Mouse (Mus musculus): ENCODE data around the gene Alox5ap. TPM values are rescaled to one million over a fixed set of nuclear protein-coding genes. Genes with fewer than 3 reads are reported as not detected.

Alox5ap gene
- polyA plus RNA-seq, 1 experiment from 2014 or later, result 13.1 TPM

DNA sequence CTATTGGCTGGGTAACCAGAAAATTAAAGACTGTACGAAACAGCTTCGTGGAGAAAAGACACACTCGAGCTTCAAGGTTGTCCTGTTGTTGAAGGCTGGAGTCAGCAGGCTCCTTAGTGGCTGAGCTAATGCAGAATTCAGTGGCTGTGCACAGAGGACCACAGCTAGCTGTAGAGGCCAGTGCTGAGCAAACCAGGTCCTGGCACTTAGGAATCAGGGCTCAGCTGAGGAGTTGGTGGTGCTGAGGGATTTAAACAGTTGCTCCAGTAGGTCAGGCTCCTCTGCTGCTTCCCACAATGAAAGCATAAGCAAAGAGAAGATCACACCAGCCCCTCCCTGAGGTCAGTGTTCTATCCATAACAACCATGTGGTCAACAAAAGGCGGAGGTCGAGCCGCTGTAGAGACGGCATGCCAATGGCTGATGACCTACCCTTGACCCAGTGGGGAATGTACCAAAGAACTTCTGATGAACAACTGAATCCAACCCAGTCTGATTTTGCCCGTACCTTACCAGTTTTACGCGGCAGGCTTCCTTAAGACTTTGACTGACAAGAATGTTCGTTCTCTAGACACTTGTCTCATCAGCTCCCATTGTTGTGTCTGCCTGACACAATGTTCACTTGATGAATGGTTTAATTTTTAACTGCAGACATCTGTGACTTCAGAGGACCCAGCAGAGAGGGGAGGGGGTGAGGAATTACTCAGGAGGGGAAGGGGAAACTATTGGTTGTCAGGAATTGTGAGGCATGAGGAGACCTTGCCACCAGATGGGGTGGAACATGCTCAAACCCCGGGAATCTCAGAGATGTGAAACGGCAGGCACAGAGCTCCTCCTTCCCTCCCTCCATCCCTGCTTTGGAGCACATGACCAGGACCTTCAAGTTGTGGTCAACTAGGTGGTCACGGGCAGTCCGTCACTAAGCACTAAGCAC is 57.6 kb downstream of the Alox5ap start:
- Histone ChIP-seq H3K4me1 (peaks cover 53% of the 10 kb centered on the region), H3K4me3 (no peak overlapping the region), H3K36me3 (no peaks in the 10 kb centered on the region), H3K27me3 (no peaks in the 10 kb centered on the region), H3K9ac (0 out of 2 replicates have a peak overlapping the region, but pooled peaks have one; percentile 19), H3K4me2 (replicated peaks) (peak overlapping the region; percentile 30), H3K9me3 (no peaks in the 10 kb centered on the region), H3K27ac (peak overlapping the region; percentile 96)
- 22% methylated on average over 15 of the region's 15 CpGs for WGBS
- ATAC-seq (ENCODE audit: low FRiP score, low read depth), result no peak

DNA sequence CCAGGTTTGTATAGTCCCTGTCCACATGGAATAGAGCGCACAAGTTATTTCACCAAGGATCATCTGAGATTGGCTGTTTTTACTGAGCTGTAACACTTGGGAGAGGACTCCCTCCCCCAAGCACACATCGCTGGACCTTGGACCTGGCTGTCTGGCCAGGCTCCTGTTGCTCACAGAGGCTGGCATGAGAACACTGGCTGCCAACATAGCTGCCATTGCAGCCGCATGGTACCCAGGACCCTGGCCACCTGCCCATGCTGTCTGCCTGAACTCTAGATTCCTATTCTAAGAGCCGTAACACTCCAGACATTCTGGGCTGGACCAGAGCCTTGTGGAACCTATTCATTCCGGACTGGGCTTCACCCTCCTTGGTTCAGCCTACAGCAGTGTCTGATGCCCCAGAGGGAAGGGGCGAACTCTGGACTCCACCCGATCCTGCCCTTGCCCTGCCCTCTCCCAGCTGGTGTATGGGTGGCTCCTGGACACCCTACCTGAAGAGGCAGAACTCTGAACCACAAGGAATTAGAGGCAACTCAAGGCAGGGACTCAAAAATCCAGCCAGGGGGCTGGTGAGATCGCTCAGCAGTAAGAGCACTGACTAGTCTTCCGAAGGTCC is 58.5 kb downstream of the Alox5ap start:
- WGBS, result 79% methylated on average over 9 of the region's 9 CpGs
- H3K4me3 ChIP-seq, result no peak overlapping the region
- peak overlapping the region; percentile 96 for H3K27ac ChIP-seq
- no peaks in the 10 kb centered on the region for H3K27me3 ChIP-seq
- peaks cover 48% of the 10 kb centered on the region for H3K4me1 ChIP-seq
- H3K4me2 ChIP-seq (replicated peaks), result no peak overlapping the region
- no peak overlapping the region for H3K9ac ChIP-seq
- H3K9me3 ChIP-seq, result no peaks in the 10 kb centered on the region
- no peak for ATAC-seq (ENCODE audit: low FRiP score, low read depth)
- H3K36me3 ChIP-seq, result no peaks in the 10 kb centered on the region

DNA sequence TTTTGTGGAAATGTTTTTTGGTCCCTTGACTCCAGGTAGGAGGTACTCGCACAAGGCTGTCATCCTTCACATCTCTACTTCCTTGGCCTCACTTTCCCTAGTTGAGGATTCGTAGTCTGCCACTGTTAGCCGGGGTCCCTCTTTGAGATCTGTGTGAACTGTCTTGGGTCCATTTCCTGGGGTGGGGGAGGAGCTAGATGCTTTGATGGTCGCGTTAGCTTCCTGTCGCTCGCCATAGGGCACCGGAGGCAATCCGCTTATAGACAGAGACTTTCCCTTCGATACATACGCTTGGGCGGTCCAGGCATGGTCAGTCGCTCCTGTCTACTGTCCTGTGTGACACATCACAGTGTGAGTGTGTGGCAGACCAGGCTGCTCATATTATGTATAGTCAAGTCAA is 60.2 kb downstream of the Alox5ap start:
- H3K27ac ChIP-seq, result no peak overlapping the region
- 84% methylated on average over 13 of the region's 13 CpGs for WGBS
- H3K9ac ChIP-seq, result no peak overlapping the region
- H3K36me3 ChIP-seq, result no peaks in the 10 kb centered on the region
- no peak overlapping the region for H3K4me2 ChIP-seq (replicated peaks)
- no peaks in the 10 kb centered on the region for H3K27me3 ChIP-seq
- ATAC-seq (ENCODE audit: low FRiP score, low read depth), result no peak
- no peaks in the 10 kb centered on the region for H3K9me3 ChIP-seq
- peaks cover 51% of the 10 kb centered on the region for H3K4me1 ChIP-seq
- H3K4me3 ChIP-seq, result no peak overlapping the region

DNA sequence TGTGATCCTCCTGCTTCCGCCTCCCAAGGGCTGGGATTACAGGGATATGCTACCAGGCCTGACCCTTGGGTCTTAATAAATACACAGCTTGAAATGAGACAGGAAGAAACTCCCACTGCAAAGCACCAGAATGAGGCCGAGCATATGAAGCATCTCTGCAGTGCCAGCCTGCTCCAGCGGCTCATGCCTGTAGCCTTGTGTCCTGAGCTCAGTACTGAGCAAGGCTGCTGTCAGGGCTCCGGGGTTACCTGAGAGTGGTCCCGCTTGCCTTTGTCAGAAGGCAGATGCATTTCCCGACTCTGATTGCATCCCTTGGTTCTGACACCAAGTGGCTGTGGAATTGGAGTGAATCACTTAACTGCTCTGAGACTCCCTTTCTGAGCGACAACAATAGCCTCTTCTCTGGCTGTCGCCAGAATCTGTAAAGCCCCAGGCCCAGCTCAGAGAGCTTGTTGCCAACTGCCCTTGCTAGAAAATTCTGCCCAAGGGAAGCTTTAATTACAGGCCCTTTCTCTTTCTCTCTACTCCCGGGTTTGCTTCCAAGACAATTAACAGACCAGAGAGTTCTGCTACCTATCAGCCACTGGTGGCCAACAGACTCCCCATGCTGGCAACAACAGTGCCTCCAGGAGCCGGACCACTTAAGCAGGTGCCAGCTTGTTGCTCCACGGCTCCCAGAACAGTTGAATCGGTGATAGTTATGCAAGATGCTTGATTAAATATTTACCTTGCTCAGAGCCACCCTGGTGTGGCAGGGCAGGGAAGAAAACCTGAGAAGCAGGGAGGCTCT is 64.7 kb downstream of the Alox5ap start:
- Histone ChIP-seq H3K27me3 (no peaks in the 10 kb centered on the region), H3K9ac (0 out of 2 replicates have a peak overlapping the region, but pooled peaks have one; percentile 35), H3K4me1 (peaks cover 49% of the 10 kb centered on the region), H3K36me3 (no peaks in the 10 kb centered on the region), H3K9me3 (no peaks in the 10 kb centered on the region), H3K4me2 (replicated peaks) (no peak overlapping the region), H3K27ac (peak overlapping the region; percentile 58; the same call in 1 of the 2 replicates), H3K4me3 (no peak overlapping the region)
- WGBS, result 44% methylated on average over 12 of the region's 12 CpGs
- ATAC-seq (ENCODE audit: low FRiP score, low read depth), result no peak

DNA sequence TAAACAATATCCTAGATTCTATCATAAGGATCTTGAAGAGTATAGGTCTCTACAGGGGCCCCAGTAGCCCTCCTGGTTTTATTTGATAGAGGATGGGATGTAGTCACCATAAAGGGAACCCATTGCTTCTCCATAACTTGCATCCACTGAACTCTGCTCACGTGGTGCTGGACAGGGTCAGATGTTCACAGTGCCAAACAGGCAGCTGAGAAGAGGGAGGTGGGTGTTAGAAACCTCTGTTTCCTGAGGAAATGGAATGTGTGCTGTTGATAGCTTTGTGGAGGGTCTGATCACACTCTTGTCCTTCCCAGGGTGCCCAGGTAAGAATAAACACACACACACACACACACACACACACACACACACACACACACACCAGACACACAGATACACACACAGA is 66.0 kb downstream of the Alox5ap start:
- peak overlapping the region; percentile 93; the same call in 1 of the 2 replicates for H3K27ac ChIP-seq
- ATAC-seq (ENCODE audit: low FRiP score, low read depth), result no peak
- WGBS, result 8% methylated on average over 1 of the region's 1 CpGs

DNA sequence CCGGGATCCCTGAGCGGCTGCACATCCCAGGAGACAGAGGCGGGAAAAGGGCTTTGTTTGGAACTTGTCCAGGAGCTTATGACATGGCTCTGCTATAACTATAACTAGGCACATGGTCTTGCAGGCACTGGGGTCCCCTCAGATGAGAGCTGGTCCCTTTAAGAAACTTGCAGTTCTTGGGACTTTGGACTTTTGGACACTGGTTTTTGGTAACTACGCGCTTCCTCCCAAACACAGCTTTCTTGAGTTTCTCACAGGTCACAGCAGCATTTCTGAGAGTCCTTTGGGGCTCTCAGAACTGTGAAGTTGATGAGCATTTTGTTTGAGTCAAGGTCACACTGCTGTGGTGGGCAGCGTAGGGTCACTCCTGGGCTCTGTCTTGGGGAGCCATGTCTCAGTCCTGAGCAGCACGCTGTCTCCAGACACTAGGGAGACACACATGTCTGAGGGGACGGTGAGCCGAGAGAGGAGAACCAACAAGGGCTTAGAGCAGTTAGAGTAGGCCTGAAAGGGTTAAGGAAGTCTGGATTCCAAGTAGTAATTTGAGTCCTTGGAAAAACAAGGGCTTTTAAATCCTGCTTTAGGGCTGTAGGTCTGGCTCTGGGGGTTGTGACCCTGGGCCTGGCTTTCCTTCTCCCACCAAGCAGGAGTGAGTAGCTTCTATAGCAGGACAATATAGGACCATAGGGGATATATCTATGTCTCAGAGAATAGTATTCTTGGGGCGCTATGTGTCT is 67.0 kb downstream of the Alox5ap start:
- Histone ChIP-seq H3K9me3 (no peaks in the 10 kb centered on the region), H3K36me3 (no peaks in the 10 kb centered on the region), H3K4me3 (no peak overlapping the region), H3K27ac (peak overlapping the region; percentile 93), H3K27me3 (no peaks in the 10 kb centered on the region), H3K4me1 (peaks cover 60% of the 10 kb centered on the region), H3K4me2 (replicated peaks) (peak overlapping the region; percentile 37; the same call in 1 of the 2 replicates), H3K9ac (0 out of 2 replicates have a peak overlapping the region, but pooled peaks have one; percentile 13)
- 19% methylated on average over 10 of the region's 10 CpGs for WGBS
- no peak for ATAC-seq (ENCODE audit: low FRiP score, low read depth)

More for the DNA sequence above, 66.0 kb downstream of the Alox5ap start:
- H3K4me1 ChIP-seq, result peaks cover 58% of the 10 kb centered on the region
- no peaks in the 10 kb centered on the region for H3K27me3 ChIP-seq
- H3K9ac ChIP-seq, result no peak overlapping the region
- H3K4me2 ChIP-seq (replicated peaks), result no peak overlapping the region
- no peaks in the 10 kb centered on the region for H3K9me3 ChIP-seq
- no peaks in the 10 kb centered on the region for H3K36me3 ChIP-seq
- H3K4me3 ChIP-seq, result no peak overlapping the region

DNA sequence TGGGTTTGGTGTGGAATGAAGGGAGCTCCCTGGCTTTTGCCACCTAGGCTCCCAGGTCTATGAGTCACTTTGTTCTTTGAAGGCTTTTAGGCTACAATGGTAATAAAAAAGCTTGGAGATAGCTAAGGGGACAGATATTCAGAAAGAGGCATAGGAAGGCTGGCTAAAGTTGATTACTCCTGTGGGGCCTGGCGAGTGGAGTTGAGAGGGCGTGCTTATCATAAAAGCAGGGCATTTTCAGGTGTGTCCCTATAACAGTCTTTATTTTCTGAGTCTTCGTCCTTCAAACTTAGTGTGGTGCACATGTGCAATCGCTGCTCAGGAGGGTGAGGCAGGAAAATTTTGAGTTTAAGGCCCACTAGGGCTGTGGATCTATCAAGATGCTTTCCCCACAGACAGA is 68.2 kb downstream of the Alox5ap start:
- no peaks in the 10 kb centered on the region for H3K36me3 ChIP-seq
- no peak for ATAC-seq (ENCODE audit: low FRiP score, low read depth)
- H3K4me3 ChIP-seq, result no peak overlapping the region
- peak overlapping the region; percentile 93; the same call in 1 of the 2 replicates for H3K27ac ChIP-seq
- H3K4me2 ChIP-seq (replicated peaks), result no peak overlapping the region
- peaks cover 65% of the 10 kb centered on the region for H3K4me1 ChIP-seq
- no peaks in the 10 kb centered on the region for H3K27me3 ChIP-seq
- WGBS, result 75% methylated on average over 4 of the region's 4 CpGs
- no peaks in the 10 kb centered on the region for H3K9me3 ChIP-seq
- no peak overlapping the region for H3K9ac ChIP-seq

DNA sequence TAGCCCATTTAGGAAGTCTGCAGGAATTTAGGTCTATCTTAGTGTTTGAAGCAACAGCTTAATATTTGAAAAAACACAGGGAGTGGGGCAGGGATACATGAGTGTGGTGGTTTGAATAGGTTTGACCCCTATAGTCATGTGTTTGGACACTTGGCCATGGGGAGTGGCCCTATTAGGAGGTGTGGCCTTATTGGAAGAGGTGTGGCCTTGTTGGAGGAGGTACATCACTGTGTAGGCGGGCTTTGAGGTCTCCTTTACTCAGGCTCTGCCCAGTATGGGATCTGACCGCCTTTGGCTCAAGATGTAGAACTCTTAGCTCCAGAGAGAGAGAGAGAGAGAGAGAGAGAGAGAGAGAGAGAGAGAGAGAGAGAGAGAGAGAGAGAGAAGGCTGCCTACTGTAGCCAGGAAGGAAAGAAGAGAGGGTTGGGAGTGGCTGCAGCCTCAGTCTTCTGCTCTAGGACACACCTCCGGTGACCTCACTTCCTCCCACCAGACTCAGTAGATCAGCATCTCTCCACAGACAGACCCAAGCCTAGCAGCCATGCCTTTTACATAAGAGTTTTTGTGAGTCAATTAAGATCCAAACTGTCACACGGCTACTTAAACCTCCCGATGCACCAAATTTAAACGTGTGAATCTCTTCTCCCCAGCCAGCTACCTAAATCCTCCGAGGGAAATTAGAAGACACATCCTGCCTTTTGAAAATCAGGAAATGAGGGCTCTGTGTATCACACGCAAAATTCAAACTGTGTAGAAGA is 69.6 kb downstream of the Alox5ap start:
- no peak for ATAC-seq (ENCODE audit: low FRiP score, low read depth)
- Histone ChIP-seq H3K36me3 (no peaks in the 10 kb centered on the region), H3K27ac (peak overlapping the region; percentile 73), H3K9ac (no peak overlapping the region), H3K4me2 (replicated peaks) (no peak overlapping the region), H3K27me3 (no peaks in the 10 kb centered on the region), H3K4me1 (peaks cover 74% of the 10 kb centered on the region), H3K4me3 (no peak overlapping the region), H3K9me3 (no peaks in the 10 kb centered on the region)
- 73% methylated on average over 8 of the region's 8 CpGs for WGBS

DNA sequence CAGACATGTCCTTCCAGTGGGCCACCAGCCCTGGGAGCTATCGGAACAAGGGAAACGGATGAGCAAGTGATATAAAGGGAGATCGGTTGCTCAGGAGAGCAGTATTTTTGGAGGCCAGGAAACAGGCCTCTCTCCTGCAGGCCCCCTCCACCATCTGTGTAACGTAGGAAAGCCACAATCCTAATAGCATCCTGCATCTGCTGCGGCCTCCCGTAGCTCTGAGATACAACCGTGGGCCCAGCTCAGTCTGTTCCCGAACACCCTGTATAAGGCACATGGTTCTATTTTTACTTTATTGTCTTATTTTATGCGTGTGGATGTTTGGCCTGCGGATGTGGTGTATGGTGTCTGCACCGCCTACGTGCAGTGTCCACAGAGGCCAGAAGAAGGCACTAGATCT is 70.4 kb downstream of the Alox5ap start:
- H3K4me1 ChIP-seq, result peaks cover 67% of the 10 kb centered on the region
- 49% methylated on average over 12 of the region's 12 CpGs for WGBS

DNA sequence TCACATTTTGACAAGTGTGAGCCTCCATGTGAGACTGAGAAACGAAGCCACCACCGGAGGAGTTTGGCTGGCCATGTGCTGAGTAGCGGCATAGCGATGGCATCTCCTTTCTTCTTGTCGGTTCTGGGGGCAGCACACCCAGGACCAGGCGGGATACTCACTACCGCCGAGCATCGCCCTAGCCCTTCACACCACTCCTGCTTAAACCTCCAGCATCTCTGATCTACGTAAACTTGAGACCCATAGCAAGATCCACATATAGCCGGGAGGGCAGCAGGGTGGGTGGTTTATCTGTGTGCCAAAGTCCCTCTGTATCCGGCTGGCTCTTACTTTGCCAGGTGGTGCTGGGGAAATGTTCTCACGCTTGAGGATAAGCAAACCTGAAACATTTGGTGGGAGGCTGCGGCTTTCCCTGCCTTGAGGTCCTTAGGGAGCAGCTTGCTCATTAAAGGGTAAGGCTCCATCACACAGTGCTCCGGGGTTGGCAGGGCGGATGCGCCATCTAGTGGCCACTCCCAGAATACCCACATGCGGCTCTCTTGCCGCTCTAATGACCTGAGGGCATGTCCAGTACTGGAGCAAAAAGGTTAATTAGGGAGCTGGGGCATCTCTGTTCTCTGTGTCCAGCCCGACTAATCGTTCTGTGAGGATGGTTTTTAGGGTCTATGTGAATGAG is 71.1 kb downstream of the Alox5ap start:
- Histone ChIP-seq H3K36me3 (no peaks in the 10 kb centered on the region), H3K27me3 (no peaks in the 10 kb centered on the region), H3K4me1 (peaks cover 63% of the 10 kb centered on the region), H3K4me2 (replicated peaks) (no peak overlapping the region), H3K9me3 (no peaks in the 10 kb centered on the region), H3K27ac (peak overlapping the region; percentile 73; the same call in 1 of the 2 replicates), H3K9ac (no peak overlapping the region), H3K4me3 (no peak overlapping the region)
- peak; percentile 68 for ATAC-seq (ENCODE audit: low FRiP score, low read depth)
- WGBS, result 34% methylated on average over 21 of the region's 21 CpGs

More for the DNA sequence above, 70.4 kb downstream of the Alox5ap start:
- no peak overlapping the region for H3K4me2 ChIP-seq (replicated peaks)
- H3K27ac ChIP-seq, result peak overlapping the region; percentile 73
- no peaks in the 10 kb centered on the region for H3K36me3 ChIP-seq
- H3K9ac ChIP-seq, result no peak overlapping the region
- ATAC-seq (ENCODE audit: low FRiP score, low read depth), result no peak
- no peak overlapping the region for H3K4me3 ChIP-seq
- H3K9me3 ChIP-seq, result no peaks in the 10 kb centered on the region
- no peaks in the 10 kb centered on the region for H3K27me3 ChIP-seq
